Mouse (Mus musculus) gonadal fat pad, adult 2 months (tissue): Measurements from ENCODE around the gene Rai1. TPM values are rescaled to one million over a fixed set of nuclear protein-coding genes. Genes with fewer than 3 reads are reported as not detected.

Experiments used
- DNase-seq: peaks from one replicate; pipeline ENCODE4 v3.0.0-alpha.2; 2012; ENCODE audit warnings: low read depth
- polyA plus RNA-seq: library from polyadenylated mRNA; depleted of rRNA; stranded (reverse); fragments of >200 nt; gene quantifications from 2 replicates; pipeline ENCODE4 v1.2.3, GENCODE M21; 2012

The Rai1 gene
- polyA plus RNA-seq, 1 experiment, result 24.1 TPM

DNA sequence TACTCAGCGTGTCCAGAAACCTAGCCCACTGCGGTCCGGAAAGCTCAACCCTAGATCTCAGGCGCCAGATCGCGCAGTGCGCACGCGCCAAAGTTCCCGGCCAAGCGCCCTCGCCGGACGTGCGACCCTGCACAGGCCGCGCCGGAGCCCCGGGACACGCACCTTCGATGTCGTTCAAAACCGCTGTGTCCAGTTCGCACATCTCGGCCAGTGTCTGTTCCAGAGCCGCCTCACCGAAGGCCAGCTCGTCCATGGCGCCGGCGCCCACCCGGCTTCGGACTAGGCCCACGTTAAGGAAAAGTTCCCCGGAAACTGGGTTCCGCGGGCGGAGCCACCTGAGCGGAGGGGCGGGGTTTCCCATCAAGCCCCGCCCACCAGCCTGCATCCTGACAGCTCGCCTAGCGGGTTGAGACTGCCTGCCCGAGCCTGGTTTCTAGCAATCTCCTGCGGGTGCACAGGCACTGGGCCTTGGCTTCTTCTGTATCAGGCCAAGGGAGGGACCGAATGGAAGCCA, 115.5 kb downstream of the Rai1 start:
- DNase-seq, result no peak

DNA sequence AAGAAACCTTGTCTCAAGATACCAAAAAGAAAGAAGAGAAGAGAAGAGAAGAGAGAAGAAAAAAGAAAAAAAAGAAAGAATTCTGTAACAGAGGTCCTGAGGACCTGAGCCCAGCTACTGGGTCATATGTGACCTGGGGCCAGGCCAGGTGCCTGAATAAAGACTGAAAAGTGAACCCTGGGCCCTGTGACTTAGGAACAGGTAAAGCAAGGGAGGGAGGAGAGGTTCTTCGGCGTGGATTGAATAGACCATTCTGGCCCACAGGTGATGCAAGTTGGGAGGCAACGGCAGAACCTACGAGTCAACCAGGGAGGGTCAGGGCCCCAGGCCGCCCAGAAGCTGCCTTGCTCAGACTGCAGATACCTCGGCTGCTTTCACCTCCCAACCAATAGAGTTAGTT, 116.6 kb downstream of the Rai1 start:
- no peak for DNase-seq

DNA sequence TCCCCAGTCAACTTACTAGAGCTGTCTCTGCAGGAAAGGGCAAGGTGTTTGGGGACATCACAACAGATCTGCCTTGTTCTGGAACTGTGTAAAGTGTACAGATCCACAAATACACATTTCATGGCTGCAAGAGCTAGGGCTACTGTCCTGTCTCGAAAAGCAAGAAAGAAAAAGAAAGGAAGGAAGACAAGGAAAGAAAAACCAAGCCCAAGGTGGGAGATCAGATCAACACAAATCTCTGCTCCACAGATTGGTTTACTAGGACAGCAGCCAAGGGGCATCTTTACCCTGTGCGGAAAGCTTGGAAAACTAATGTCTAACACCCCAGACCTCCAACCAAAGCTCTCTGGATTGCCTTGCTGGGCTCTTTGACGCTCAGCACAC, 117.3 kb downstream of the Rai1 start:
- no peak for DNase-seq

DNA sequence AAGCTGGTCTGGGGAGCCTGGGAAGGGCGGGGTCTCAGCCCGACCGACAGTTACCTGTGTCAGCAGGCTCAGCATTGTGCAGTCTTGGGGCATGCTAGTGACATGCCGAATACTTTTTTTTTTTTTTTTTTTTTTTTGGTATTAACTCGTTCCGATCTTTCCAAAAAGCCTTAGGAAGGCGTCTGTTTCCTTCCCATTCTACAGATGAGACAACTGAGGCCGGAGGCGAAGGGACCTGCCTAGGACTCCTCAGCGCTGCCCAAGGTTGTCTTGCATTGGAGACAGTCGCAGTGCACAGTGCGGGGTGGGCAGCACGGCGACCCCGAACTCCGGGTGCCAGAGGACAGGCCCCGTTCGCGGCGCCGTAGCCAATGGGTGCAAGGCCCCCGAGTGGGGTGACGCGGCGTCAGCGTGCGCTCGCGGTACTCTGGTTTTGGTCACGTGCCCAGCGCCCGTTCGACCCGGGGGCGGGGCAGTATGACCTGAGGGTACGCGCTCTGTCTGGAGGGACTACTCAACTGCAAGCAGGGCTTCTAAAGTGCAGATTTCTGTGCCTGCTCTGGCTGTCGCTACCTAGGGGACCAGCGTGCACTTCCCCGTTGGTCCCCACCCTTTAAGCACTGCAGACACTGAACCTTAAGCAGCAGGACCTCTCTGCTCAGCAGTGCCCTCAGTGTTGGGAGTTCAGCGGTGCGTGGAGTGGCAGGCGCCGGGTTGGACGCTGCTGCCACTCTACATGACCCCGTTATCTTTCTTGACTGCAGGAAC, 117.8 kb downstream of the Rai1 start, which contains the start of gene Srebf1:
Gene Srebf1, minus strand, starts transcription at position 113 of the 768 bp plus-strand sequence.
- DNase-seq, result no peak

DNA sequence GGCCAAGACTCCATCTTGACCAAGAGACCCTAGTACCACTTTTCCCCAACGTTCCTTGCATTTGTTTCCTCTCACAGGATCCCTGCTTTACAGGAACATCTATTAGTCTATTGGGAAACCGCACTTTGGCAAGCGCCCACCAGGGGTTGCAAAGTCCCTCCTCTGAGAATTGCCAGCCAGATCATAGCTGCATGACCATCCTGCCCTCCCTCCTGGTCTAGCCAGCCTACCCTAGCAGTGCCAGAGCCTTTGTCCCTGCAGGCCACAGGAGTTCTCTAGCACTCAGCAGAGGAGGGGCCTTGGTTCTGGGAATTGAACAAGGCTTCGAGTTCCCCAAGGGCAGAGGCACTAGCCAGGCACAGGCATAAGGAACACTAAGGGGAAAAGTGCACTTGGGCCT, 119.9 kb downstream of the Rai1 start:
- DNase-seq, result no peak

DNA sequence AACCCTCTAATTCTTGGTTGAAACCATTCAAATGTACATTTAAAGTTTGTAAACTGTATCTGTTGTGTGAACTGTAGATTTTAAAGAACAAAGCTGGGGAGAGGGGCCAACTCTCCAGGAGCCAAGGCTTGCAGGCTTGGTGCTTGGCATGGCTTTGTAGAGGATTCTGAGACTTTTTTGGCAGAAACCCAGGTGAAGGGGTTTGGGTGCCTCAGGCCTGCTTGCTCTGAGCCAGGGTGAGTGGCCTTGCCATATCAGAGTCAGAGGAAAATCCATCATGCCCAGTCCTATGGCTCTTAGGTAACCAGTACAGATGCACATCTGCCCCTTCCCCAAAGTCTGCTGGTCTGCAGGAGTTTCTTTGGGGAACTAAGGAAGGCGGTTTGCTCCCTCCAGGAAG, 121.1 kb downstream of the Rai1 start:
- DNase-seq, result no peak

DNA sequence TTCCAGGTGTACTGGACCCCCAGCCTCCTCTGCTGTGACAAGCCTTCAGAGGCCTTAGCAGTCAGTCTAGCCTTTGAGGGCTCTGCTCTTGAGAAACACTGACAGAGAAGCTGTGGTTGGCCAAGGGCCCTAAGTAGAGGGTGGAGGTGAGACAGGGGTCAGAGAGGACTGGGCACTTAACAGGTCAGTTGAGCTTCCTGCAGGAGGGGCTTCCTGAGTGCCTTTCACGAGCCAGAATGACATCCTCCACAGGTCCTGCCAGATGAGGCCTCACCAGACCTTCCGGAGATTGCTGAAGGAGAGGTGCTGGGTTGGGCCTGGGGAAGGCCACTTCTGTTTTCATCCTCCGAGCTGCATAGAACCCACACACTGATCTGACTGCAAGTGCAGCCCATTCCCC, 123.7 kb downstream of the Rai1 start:
- no peak for DNase-seq

DNA sequence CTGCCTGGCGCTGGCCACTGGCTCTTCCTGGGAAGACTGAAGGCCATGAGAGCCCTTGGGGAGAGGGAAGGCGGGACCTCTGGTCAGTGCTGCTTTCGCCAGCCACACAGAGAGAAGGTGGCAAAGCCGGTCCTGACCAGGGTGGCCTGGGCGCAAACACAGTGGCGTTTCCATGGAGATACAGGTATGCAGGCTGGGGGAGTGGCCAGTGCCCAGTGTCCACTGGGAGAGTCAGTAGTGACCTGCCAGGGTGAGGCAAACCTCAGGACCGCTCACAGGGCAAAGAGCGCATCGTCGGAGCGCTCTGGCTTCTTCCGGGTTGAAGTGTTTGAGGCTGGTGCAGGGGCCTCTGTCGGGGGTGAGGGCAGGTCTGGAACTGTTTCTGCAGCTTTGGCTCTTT, 125.0 kb downstream of the Rai1 start:
- DNase-seq, result no peak

DNA sequence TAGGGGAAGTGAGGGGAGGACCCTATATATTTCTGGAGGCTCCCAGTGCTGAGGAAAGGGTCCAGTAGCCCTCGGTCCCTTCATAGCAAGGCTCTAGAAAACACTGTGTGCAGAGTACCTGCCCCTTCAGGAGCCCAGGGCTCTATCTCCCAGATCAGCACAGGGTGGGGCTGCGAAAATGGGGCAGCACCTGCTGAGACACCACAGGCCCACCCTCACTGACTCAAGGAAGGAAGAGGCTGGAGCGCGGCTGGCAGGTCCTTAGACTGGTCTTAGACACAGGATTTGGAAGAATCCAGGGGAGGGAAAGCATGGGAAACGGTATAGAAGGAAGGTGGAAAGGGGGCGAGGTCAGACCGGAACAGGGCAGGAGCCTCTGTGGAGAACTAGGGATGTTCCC, 125.7 kb downstream of the Rai1 start:
- no peak for DNase-seq

DNA sequence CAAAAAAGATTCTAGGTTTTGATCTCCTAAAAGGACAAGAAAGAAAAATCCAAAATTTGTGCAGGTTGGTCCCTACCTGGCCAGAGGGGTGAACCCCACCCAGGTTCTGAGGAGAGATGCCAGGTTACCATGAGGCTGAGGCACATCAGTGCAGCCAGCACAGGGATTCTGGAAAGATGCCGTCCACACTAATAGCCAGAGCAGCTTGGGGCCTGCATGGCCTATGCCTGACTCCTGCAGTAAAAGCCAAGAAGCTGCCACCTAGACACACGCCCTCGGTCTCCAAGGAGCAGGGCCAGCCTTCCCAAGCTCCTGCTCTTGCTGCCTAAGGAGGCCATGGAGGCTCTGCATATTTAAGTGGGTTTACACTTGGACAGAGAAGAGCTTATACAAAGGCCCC, 126.5 kb downstream of the Rai1 start:
- DNase-seq, result no peak

DNA sequence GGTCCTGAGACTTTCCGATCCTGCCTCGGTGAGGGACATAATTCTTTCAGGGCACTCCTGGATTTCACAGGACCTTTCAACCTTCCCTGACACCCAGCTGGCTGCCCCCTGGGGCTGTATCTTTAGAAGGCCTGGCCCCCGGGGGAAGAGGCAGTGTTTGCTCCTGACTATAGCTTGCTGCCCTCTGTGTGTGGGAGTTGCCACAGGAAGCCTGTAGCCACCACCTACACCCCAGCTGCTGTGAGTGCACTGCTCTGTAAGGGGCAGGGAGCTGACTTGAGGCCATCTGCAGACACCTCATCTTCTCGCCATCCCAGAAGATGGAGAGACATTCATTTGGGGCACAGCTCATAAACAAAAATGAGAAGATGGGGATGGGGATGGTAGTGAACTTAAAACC, 127.1 kb downstream of the Rai1 start:
- no peak for DNase-seq

DNA sequence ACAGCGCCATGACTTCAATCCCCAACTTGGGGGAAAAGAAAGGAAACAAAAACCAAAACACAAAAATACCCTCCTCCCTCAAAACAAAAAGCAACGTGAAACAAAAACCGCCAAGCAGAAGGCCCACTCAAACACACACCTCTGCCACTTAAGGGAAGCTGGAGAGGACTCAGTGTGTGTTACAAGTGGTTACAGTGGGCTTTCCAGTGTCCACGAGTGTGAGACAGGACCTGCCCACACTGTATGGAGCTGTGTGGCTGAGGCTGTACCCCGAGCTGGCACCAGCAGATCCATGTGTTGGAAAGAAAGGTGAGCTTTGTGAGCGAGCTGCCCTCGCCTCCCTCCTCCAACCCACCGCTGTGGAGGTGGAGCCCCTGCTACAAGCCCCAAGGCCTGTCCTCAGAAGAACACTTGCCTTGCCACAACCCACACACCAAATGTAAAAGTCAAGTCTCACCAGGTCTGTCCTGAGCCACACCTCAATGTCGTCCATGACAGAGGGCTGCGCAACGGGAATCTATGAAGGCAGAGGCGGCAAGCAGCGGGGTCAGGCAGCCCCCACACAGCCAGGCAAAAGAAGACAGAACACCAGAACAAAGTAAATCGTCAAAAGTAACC, 127.7 kb downstream of the Rai1 start:
- DNase-seq, result no peak

DNA sequence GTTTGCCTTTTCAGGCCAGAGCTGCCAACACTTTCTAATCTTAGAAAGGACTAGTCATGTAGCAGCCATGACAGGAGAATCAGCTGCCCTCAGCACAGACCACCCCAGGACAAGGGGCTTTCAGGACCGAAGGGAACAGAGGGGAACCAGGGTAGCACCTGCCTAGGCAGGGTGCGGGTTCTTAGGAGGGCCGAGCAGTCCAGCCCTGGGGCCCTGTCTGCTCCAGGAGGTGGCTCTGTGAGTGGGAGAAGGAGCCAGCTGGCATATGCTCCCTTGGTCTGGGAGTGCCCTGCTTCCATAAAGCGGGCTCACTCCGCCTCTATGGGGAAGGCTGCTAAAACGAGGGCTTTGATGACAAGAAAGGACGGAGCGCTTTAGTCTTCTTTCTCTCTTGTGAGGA, 128.4 kb downstream of the Rai1 start:
- no peak for DNase-seq

DNA sequence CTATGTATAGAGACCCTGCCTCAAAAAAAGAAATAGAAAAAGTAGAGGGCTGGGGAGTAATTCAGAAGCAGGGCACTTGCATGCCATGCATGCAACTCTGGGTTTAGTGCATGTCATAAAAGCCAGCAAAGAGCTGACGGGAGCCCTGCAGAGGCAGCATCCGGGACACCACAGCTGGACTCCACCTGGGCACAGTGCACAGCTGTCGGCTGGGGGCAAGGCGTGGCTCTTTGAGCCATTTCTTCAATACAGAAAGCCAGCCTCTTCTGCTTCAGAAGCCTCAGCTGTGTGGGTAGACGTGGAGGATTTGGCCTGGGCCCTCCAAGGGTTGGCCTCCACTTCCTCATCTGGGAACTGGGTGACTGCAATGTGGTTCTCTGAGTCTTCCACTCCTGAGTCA, 130.5 kb downstream of the Rai1 start:
- DNase-seq, result no peak

DNA sequence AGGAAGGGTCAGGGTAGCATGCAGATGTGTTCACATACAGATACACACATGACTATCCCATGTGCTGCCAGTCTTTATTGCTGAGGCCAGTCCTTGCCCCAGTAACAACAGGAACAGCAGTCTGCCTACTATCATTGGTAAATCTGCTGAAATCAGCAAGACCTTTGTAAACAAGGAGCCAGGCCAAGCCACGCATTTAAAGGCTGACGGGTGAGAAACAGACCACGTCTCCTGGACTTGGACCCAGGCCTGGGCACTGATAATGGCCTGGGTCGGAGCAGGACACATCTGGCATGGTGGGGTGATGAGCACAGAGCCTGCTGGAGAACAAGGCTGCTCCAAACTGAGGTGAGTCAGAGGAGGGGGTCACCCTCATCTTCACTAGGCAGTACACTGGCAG, 135.7 kb downstream of the Rai1 start:
- DNase-seq, result no peak

DNA sequence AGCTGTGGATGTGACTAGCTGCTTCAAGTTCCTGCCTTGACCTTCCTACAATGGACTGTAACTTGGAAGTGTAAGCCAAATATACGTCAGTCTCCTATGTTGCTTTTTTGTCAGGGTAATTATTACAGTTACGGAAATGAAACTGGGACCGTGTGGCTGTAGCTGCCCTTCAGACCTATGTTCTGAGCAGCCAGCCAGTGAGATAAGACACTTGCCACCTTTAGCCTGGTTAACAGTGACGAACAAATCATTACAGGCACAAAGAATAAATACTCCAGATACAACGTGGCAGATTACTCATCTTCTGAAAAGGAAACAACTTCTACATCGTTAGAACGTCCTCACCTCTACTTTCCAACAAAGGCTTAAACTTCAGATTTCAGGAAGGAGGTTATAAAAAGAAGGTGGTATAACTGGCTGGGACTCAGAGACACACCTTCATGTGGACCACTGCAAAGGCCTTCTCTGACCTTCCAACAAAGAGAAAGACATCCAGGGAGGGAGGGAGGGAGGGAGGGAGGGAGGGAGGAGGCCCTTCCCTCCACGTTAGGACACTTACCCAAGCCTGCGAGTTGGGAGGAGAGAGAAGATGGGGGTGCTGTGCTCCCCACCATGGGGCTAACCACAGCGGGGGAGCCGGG, 139.8 kb downstream of the Rai1 start:
- no peak for DNase-seq

DNA sequence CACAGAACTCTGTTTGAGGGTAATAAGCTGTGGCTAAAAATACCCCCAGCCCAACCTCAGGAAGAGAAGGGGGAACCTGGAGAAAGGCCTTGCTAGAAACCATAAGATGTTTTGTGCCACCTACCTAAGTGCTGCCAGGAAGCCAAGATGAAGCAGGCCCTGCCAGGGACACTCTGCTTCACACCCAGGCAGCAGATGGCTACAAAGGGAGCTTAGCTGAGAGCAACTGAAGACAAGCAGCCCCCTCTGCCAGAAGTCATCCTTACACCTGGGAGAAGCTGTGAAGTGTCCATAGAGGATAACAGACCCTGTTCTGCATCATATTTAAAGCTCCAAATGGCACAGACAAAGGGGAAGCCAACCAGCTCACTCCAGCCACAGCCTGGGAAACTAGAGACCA, 141.3 kb downstream of the Rai1 start:
- DNase-seq, result no peak

DNA sequence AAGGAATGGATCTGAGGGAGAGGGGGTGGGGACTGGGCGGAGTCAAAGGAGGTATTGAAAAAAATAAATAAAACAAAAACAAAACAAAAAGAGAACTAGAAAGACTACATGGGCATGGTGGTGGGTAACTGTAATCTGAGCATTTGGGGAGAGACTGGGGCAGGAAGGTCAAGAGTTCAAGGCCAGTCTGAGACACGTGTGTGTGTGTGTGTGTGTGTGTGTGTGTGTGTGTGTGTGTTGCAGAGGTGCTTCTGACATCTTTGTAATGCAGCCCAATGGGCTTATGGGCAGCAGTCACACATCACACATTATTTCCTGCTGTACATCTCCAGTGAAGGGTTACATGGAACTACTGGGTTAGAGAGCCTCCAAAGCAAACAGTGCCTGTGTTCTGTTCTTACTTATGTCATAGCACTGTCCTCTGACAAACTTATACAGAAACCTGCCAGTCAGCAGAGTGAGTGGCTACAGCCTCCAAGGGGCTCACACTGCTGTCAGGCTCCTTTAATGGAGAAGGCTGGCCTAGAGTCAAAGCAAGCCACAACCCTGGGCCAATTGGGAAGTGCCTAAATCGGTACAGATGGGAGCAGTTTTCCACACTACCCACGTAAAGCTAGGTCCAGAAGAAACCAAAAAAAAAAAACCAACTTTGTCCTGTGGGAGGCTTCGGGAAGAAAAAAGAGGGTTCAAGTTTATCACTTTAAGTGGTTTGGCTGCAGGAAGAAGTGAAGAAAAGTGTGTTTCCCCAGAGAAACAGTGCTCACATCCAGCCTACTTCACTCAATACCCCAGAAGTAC, 143.1 kb downstream of the Rai1 start:
- no peak for DNase-seq
